Mouse (Mus musculus) limb, embryonic 15.5 days (tissue): ENCODE data around the gene Zfp775. TPM values are rescaled to one million over a fixed set of nuclear protein-coding genes. Genes with fewer than 3 reads are reported as not detected.
A peak's percentile ranks its signal among the peaks of the same experiment; 100 is the strongest.

ENCODE experiments used
- ATAC-seq: fragments of 200-750 bp; cut with Nextera tagmentation; 2 replicates; pipeline ENCODE4 v1.8.0; 2017; ENCODE audit warnings: low read depth, moderate TSS enrichment; ENCODE audit not compliant: insufficient number of reproducible peaks, low FRiP score, low TSS enrichment
- H3K27ac ChIP-seq: fragments of 300-500 bp; sonication (generic); 2 replicates; pipeline ENCODE4 v1.5.1; 2015; ENCODE audit warnings: moderate library complexity, mild to moderate bottlenecking, inconsistent platforms
- H3K27me3 ChIP-seq: fragments of 300-500 bp; sonication (generic); 2 replicates; pipeline ENCODE4 v1.6.1; 2015; ENCODE audit warnings: inconsistent platforms
- H3K36me3 ChIP-seq: fragments of 300-500 bp; sonication (generic); 2 replicates; pipeline ENCODE4 v1.6.1; 2015; ENCODE audit warnings: inconsistent platforms
- H3K4me1 ChIP-seq: fragments of 300-500 bp; sonication (generic); 2 replicates; pipeline ENCODE4 v1.6.1; 2015; ENCODE audit warnings: inconsistent platforms
- H3K4me2 ChIP-seq: fragments of 300-500 bp; sonication (generic); 2 replicates; pipeline ENCODE4 v1.6.1; 2015; ENCODE audit warnings: mild to moderate bottlenecking, inconsistent platforms
- H3K4me3 ChIP-seq: fragments of 300-500 bp; sonication (generic); 2 replicates; pipeline ENCODE4 v1.5.1; 2015; ENCODE audit warnings: mild to moderate bottlenecking, inconsistent platforms
- H3K9ac ChIP-seq: fragments of 300-500 bp; sonication (generic); 2 replicates; pipeline ENCODE4 v1.6.1; 2015; ENCODE audit warnings: inconsistent platforms
- H3K9me3 ChIP-seq: fragments of 300-500 bp; sonication (generic); 2 replicates; pipeline ENCODE4 v1.6.1; 2016; ENCODE audit warnings: inconsistent platforms
- WGBS: fragments of 180-500 bp; shearing (Covaris S2); methylation state at CpG from one replicate; pipeline ENCODE4 v1.1.7; 2015; 5-methylcytosine and 5-hydroxymethylcytosine counted together
- polyA plus RNA-seq: library from polyadenylated mRNA; unstranded; fragments of >200 nt; fragmentation: Nextera tagmentation; extraction: Ambion mirVana; gene quantifications from 2 replicates; pipeline ENCODE4 v1.2.1, GENCODE M21; 2015

Zfp775 gene
- polyA plus RNA-seq, 1 experiment from 2014 or later, result 5.4 TPM

DNA sequence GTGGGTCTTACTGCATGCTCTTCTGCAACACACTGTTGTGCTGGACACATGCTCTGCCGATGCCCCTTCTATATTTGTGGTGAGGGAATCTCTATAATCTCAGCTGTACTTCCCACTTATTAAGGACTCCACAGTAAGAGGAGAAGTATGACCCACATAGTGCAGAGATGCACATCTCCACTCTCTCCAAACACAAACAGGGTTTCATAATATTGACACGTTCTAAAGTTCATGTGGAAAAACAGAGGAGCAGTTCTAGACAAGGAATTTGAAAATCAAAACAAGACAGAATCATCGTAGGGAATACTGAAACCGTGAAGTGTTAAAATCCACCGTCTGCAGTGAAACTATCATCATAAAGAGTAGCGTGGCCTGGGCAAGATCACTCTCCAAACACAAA, 10.0 kb upstream of the Zfp775 start:
- H3K27ac ChIP-seq, result no peak overlapping the region
- 86% methylated on average over 6 of the region's 6 CpGs for WGBS
- H3K27me3 ChIP-seq, result no peaks in the 10 kb centered on the region
- H3K9me3 ChIP-seq, result 0 out of 2 replicates have a peak, but pooled peaks cover 5% of the 10 kb centered on the region
- peaks cover 10% of the 10 kb centered on the region for H3K36me3 ChIP-seq
- H3K9ac ChIP-seq, result no peak overlapping the region
- H3K4me2 ChIP-seq, result no peak overlapping the region
- peaks cover 26% of the 10 kb centered on the region for H3K4me1 ChIP-seq
- no peak overlapping the region for H3K4me3 ChIP-seq
- no peak for ATAC-seq

DNA sequence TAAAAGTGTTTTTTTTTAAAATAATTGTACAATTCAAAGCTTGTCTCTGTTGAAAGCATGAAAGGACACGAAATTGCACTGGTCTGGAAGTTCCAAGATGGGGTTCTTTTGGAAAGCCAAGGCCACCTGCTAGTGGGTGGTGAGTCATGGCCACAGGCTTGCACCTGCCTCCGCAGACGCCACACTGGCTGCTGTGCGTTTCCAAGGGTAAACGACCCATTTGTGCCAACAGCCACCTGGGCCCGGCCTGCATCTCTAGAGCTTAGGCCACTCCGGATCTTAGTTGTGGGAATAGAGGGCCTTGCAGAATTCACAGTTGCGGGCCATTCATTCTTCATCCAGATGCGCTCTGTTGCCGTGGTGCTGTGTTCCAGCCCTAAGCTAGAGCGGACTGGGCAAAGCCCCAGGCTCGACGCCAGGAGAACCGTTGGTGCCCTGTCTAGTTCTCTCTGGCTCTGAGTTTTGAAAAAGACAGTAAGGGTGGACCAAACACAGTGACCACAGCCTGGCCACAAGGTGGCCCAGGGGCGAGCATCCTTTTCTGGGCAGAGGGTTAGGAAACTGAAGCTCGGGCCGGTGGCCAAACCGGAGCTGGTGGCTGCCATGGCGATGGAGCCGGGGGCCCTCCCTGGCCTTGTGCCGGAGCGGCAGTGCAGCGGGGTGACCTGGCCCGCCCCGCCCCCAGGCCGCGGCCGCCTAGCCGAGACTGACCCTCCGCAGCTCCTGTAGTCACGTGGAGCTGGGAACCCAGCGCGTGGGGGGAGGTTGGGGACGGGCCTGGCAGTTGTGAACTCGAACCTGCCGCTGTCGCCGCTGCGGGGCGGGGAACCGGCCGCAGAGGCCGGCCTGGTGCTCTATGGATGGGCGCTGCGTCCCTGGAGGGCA, 8.5 kb upstream of the Zfp775 start, which contains the start of the genes Repin1 and Gm44965:
Gene Repin1, plus strand, starts transcription at position 726 of the 885 bp plus-strand sequence.
Gene Gm44965, plus strand, starts transcription at position 784 of the 885 bp plus-strand sequence.
- peak within 1 kb of the TSS; percentile 83 for H3K4me3 ChIP-seq
- peaks cover 25% of the 10 kb centered on the region for H3K36me3 ChIP-seq
- ATAC-seq, result peak; percentile 90
- 5% methylated on average over 45 of the region's 45 CpGs for WGBS
- peak within 1 kb of the TSS; percentile 82 for H3K9ac ChIP-seq
- peaks cover 26% of the 10 kb centered on the region for H3K4me1 ChIP-seq
- peaks cover 16% of the 10 kb centered on the region; the same call in 1 of the 2 replicates for H3K9me3 ChIP-seq
- peak within 1 kb of the TSS; percentile 82 for H3K4me2 ChIP-seq
- H3K27ac ChIP-seq, result peak within 1 kb of the TSS; percentile 89
- H3K27me3 ChIP-seq, result no peaks in the 10 kb centered on the region

DNA sequence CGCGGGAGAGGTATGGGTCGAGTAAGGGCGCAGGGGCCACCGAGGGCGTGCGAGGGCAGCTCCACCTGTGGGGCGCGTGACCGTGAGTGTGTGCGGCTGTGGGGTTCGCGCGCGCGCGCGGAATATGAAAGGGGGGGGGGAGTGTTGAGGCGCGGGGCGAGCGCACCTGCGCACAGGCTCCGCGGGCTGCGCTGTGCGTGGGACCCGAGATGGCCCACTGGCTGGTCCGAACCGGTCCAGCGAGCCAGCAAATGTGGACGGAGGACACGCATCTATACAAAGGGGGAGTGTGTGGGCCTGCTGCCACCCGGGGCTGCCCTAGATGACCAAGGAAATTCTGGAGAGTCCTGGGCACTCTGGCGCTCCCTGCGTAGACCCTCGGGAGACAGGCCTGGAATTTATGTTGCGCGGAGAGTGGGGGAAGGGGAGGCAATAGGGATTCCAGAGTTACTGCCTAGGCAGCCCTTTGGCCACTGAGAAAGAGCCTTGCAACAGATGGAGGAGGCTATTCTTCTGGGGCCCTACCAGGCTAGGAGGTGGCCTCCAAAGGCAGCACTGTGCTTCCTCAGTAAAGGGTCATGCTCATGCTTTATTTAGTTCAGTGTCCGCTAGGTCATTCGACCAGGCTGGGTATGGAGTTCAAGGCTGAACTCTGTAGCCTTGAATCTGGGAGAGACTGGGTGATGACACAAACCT, 7.7 kb upstream of the Zfp775 start:
- WGBS, result 2% methylated on average over 33 of the region's 41 CpGs
- ATAC-seq, result 0 out of 2 replicates have a peak, but pooled peaks have one; percentile 9
- H3K9me3 ChIP-seq, result peaks cover 16% of the 10 kb centered on the region; the same call in 1 of the 2 replicates

DNA sequence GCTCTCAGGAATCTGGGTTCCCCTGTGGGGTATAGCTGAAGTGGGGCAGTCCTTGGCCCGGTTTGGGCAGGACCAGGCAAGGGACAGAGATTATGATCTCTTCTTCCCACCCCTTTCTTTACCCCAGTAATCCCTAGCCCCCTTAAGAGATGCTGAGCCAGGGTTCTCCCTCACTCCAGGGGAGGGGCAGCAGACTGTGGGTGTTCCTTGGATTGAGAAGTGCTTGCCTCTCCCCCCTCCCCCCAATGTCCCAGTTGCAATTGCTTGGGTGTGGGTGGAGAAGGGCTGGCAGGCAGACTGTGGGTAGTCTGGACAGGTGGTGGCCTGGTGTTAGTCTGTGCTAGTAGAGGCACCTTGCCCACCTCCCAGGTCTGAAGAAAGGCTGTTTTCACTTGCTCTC, 6.6 kb upstream of the Zfp775 start:
- Histone ChIP-seq H3K4me2 (peak overlapping the region; percentile 82; the same call in 1 of the 2 replicates), H3K36me3 (peaks cover 43% of the 10 kb centered on the region), H3K27me3 (no peaks in the 10 kb centered on the region), H3K4me1 (peaks cover 21% of the 10 kb centered on the region), H3K4me3 (peak overlapping the region; percentile 83; the same call in 1 of the 2 replicates), H3K9ac (no peak overlapping the region), H3K9me3 (peaks cover 16% of the 10 kb centered on the region; the same call in 1 of the 2 replicates), H3K27ac (no peak overlapping the region)
- WGBS, result 56% methylated on average over 1 of the region's 1 CpGs
- no peak for ATAC-seq

More for the DNA sequence above, 7.7 kb upstream of the Zfp775 start:
- peak overlapping the region; percentile 82 for H3K9ac ChIP-seq
- H3K4me2 ChIP-seq, result peak overlapping the region; percentile 82
- no peaks in the 10 kb centered on the region for H3K27me3 ChIP-seq
- peak overlapping the region; percentile 83 for H3K4me3 ChIP-seq
- peaks cover 24% of the 10 kb centered on the region for H3K4me1 ChIP-seq
- H3K27ac ChIP-seq, result peak overlapping the region; percentile 89
- H3K36me3 ChIP-seq, result peaks cover 33% of the 10 kb centered on the region

DNA sequence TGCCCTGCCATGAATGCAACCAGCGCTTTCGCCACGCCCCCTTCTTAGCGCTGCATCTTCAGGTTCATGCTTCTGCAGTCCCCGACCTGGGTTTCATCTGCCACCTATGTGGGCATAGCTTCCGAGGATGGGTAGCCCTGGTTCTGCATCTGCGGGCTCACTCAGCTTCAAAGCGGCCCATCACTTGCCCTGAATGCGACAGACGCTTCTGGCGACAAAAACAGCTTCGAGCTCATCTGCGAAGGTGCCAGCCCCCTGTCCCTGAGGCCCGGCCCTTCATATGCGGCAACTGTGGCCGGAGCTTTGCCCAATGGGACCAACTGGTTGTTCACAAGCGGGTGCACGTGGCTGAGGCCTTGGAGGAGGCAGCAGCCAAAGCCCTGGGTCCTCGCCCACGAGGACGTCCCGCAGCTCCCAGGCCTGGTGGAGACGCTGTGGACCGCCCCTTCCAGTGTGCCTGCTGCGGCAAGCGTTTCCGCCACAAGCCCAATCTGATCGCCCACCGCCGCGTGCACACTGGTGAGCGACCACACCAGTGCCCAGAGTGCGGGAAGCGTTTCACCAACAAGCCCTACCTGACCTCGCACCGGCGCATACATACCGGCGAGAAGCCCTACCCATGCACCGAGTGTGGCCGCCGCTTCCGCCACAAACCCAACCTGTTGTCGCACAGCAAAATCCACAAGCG, 5.2 kb upstream of the Zfp775 start:
- no peak for ATAC-seq
- no peaks in the 10 kb centered on the region for H3K27me3 ChIP-seq
- WGBS, result 94% methylated on average over 45 of the region's 45 CpGs
- H3K9ac ChIP-seq, result no peak overlapping the region
- peaks cover 16% of the 10 kb centered on the region; the same call in 1 of the 2 replicates for H3K9me3 ChIP-seq
- H3K4me2 ChIP-seq, result no peak overlapping the region
- peaks cover 28% of the 10 kb centered on the region for H3K4me1 ChIP-seq
- H3K27ac ChIP-seq, result no peak overlapping the region
- H3K4me3 ChIP-seq, result no peak overlapping the region
- H3K36me3 ChIP-seq, result peaks cover 43% of the 10 kb centered on the region

DNA sequence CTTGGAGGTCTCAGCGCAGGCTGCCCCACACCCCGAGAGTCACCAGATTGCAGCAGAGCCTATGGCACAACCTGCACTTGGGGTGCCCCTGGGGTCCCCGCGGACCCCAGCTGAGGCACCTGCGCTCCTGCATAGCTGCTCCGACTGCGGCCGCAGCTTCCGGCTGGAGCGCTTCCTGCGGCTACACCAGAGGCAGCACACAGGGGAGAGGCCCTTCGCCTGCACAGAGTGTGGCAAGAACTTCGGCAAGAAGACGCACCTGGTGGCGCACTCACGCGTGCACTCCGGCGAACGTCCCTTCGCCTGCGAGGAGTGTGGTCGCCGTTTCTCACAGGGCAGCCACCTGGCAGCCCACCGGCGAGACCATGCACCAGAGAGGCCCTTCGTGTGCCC, 4.6 kb upstream of the Zfp775 start:
- H3K27ac ChIP-seq, result no peak overlapping the region
- ATAC-seq, result no peak

DNA sequence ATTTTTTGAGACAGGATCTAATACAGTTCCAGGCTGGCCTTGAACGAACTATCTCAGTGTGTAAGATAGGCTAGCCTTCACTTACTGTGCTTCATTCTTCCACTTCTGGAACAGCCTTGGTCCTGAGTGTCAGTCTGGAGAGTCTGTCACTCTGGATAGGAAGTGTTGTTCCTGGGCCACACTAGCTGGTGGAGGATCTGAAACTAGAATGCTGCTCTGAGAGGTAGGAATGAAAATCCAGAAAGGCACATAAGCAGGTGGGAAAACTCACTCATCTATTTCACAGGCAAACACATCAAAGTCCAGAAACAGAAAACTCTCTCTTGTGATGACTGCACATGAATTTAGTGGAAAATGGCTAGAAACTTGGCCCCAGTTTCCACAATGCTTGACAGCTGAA, 1.3 kb upstream of the Zfp775 start:
- H3K27me3 ChIP-seq, result no peaks in the 10 kb centered on the region
- H3K9me3 ChIP-seq, result peaks cover 16% of the 10 kb centered on the region; the same call in 1 of the 2 replicates
- H3K27ac ChIP-seq, result no peak overlapping the region
- 84% methylated on average over 1 of the region's 1 CpGs for WGBS
- no peak overlapping the region for H3K4me2 ChIP-seq
- H3K4me3 ChIP-seq, result no peak overlapping the region
- no peak for ATAC-seq
- peaks cover 46% of the 10 kb centered on the region for H3K36me3 ChIP-seq
- no peak overlapping the region for H3K9ac ChIP-seq
- H3K4me1 ChIP-seq, result peaks cover 12% of the 10 kb centered on the region; the same call in 1 of the 2 replicates

More for the DNA sequence above, 4.6 kb upstream of the Zfp775 start:
- H3K9ac ChIP-seq, result no peak overlapping the region
- peaks cover 28% of the 10 kb centered on the region for H3K4me1 ChIP-seq
- H3K27me3 ChIP-seq, result no peaks in the 10 kb centered on the region
- peaks cover 16% of the 10 kb centered on the region; the same call in 1 of the 2 replicates for H3K9me3 ChIP-seq
- 98% methylated on average over 27 of the region's 27 CpGs for WGBS
- peaks cover 43% of the 10 kb centered on the region for H3K36me3 ChIP-seq
- H3K4me3 ChIP-seq, result no peak overlapping the region
- no peak overlapping the region for H3K4me2 ChIP-seq

DNA sequence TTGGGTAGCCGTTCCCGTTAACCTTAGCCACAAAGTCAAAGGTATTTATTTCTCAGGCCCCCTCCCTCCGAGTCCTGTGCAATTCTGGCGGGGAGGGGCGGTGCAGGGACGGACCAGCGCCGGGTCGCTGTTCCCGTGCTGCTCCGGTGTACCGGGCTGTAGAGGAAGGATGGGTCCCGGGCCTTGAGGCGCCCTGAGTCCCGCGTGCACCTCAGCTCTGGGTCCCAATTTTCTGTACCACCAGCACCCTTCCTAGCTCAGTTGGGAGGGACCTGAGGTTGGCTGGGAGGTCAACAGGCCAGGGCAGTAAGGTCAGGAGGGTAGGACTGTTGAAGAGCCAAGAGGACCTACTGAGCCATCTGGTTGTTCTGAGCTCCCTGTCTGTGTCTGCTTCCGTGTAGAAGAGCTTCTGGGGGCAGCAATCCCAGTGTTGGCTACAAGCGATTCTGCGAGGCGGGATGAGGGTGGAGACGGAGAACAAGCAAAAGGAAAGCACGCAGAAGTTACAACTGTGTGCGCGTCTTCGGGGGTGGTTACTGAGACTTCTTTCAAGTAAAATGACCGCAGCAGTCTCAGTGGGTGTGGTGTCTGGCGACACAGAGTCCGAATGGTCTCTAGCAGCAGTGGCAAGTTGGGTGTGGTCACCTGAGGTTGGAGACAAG, 348 bp downstream of the Zfp775 start:
- peaks cover 12% of the 10 kb centered on the region; the same call in 1 of the 2 replicates for H3K4me1 ChIP-seq
- H3K27ac ChIP-seq, result peak overlapping the region; percentile 79
- peak overlapping the region; percentile 63 for H3K9ac ChIP-seq
- H3K9me3 ChIP-seq, result peaks cover 8% of the 10 kb centered on the region; the same call in 1 of the 2 replicates
- peak overlapping the region; percentile 65 for H3K4me3 ChIP-seq
- peak; percentile 78 for ATAC-seq
- H3K4me2 ChIP-seq, result peak overlapping the region; percentile 88
- H3K27me3 ChIP-seq, result no peaks in the 10 kb centered on the region
- WGBS, result under 1% methylated on average over 28 of the region's 28 CpGs
- H3K36me3 ChIP-seq, result peaks cover 32% of the 10 kb centered on the region

DNA sequence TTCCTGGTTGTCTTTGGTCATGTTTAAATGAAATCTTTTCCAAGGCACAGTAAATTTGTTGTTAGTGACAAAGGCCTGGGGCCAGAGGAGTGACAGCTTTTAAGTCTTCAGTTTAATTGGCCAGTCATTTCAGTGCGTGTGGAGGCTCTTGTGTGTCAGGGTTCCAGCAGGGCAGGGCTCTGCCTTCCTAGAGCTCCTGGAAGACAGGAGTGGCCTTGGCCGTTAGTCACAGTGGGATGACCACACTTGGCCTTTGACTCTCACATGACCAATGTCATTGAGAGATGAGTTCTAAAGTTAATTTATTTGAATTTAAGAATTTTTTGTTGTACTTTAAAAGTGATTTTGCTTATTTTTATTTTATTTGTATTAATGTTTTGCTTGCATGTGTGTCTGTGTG, 6.3 kb downstream of the Zfp775 start:
- Histone ChIP-seq H3K9me3 (no peaks in the 10 kb centered on the region), H3K36me3 (peaks cover 4% of the 10 kb centered on the region; the same call in 1 of the 2 replicates), H3K4me2 (no peak overlapping the region), H3K4me1 (no peaks in the 10 kb centered on the region), H3K27me3 (no peaks in the 10 kb centered on the region), H3K4me3 (no peak overlapping the region), H3K27ac (no peak overlapping the region), H3K9ac (no peak overlapping the region)
- 50% methylated on average over 2 of the region's 2 CpGs for WGBS
- no peak for ATAC-seq

DNA sequence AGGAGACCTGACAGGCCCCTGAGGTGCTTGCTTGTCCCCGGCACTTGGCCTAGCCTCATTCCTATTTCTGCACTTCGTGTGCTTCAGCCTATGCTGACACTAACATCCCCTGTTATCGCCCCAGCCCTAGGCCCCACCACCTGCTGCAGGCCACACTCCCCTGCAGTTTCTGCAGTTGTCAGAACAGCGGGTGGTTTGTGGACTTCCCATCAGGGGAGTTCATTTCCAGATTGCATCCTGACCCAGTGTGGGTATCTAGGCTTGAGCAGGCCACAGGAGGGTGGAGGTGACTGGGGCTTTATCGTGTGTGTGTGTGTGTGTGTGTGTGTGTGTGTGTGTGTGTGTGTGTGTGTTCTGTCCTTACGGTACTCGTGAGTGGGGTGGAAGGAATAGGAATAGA, 7.6 kb downstream of the Zfp775 start:
- H3K4me2 ChIP-seq, result no peak overlapping the region
- no peak overlapping the region; the same call in 1 of the 2 replicates for H3K27ac ChIP-seq
- WGBS, result 63% methylated on average over 7 of the region's 7 CpGs
- 0 out of 2 replicates have a peak, but pooled peaks have one; percentile 19 for ATAC-seq
- H3K27me3 ChIP-seq, result no peaks in the 10 kb centered on the region
- H3K4me1 ChIP-seq, result no peaks in the 10 kb centered on the region
- no peaks in the 10 kb centered on the region for H3K9me3 ChIP-seq
- H3K4me3 ChIP-seq, result no peak overlapping the region
- no peak overlapping the region for H3K9ac ChIP-seq
- peaks cover 10% of the 10 kb centered on the region; the same call in 1 of the 2 replicates for H3K36me3 ChIP-seq

DNA sequence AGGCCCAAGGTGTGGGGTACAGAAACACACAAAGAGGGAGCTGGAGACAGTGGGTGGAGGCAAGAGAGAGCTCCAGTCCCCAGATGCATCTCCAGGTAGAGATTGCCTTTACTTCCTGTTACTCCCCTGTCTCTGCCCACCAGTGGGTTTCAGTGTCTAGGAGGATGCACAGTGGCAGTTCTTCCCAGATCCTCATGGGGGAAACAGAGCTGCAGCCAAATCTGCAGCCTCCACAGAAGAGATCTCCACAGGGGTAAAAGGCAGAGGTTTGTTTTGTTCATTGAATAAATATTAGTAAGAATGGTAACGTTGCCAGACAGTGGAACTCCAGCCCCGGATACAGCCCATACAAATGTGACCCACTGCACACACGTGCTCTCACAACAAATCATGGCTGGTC, 8.8 kb downstream of the Zfp775 start:
- Histone ChIP-seq H3K27ac (no peak overlapping the region), H3K9ac (no peak overlapping the region), H3K36me3 (peaks cover 11% of the 10 kb centered on the region; the same call in 1 of the 2 replicates), H3K9me3 (no peaks in the 10 kb centered on the region), H3K4me1 (no peaks in the 10 kb centered on the region), H3K4me2 (no peak overlapping the region), H3K27me3 (no peaks in the 10 kb centered on the region), H3K4me3 (no peak overlapping the region)
- ATAC-seq, result no peak
- 85% methylated on average over 3 of the region's 3 CpGs for WGBS
